Comparison of ENCODE assay signal across 8 mouse cellular contexts in the genomic region with DNA sequence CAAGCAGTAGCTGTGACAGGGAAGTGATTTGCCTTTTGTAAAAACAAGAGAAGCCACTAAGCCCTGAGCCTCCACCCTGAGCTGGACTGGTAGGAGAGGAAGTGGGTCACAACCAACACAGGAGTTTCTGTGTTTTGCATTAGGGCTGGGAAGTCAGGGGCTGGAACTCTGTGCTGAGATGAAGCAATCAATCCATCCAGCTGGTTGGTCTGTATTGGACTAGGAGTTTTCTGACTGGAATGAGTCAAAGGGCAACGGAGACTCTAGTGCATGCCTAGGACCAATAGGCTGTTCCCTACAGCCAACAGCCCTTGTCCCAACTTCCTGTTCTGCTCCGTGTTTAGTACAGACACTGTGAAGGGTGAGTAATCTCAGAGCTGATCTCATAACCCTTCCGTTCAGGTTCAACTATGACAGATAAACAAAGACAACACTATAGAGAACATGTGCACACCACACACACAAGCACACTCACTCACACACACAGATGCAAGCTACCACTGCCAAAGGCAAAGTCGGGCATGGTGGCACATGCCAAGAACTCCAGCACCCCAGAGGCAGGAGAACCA. TPM values are rescaled to one million over a fixed set of nuclear protein-coding genes. Genes with fewer than 3 reads are reported as not detected.
DNase-seq lines count a peak whose midpoint lies in the region; ATAC-seq and TF ChIP-seq lines count a peak whose summit lies in the region.

No protein-coding gene starts in this region.

- H3K9me3 ChIP-seq in embryonic facial prominence, embryonic 10.5 days: no peaks in the 10 kb centered on the region

- H3K36me3 ChIP-seq in heart, adult 2 months (ENCODE audit: control insufficient read depth, insufficient read depth, low read length): no peaks in the 10 kb centered on the region
- no peaks in the 10 kb centered on the region for H3K36me3 ChIP-seq in embryonic facial prominence, embryonic 10.5 days (replicated peaks)

- intact Hi-C loops in heart, adult 2 months (cut with DNase I): no loop called here

- TF ChIP-seq EP300 in heart, adult 2 months (IDR thresholded peaks at IDR 0.05; ENCODE audit: insufficient read depth, low read depth, low read length): peak; percentile 73; the same call in 1 of the 2 replicates

- H3K27me3 ChIP-seq in heart, adult 2 months (ENCODE audit: control insufficient read depth, insufficient read depth, low read length): no peaks in the 10 kb centered on the region
- H3K27me3 ChIP-seq in embryonic facial prominence, embryonic 10.5 days (replicated peaks; ENCODE audit: low read depth, poor library complexity, severe bottlenecking): peaks cover 11% of the 10 kb centered on the region; the same call in 1 of the 2 replicates

- peak overlapping the region; percentile 98 for H3K27ac ChIP-seq in heart, adult 2 months
- H3K27ac ChIP-seq in embryonic facial prominence, embryonic 10.5 days (replicated peaks): peak overlapping the region; percentile 94

- H3K9ac ChIP-seq in heart, adult 2 months (ENCODE audit: low read depth, low read length): no peak overlapping the region

- no peak overlapping the region for H3K4me3 ChIP-seq in heart, adult 2 months
- no peak overlapping the region for H3K4me3 ChIP-seq in embryonic facial prominence, embryonic 10.5 days

- peaks cover 32% of the 10 kb centered on the region for H3K4me1 ChIP-seq in heart, adult 2 months (ENCODE audit: control insufficient read depth, insufficient read depth, low read length)
- H3K4me1 ChIP-seq in embryonic facial prominence, embryonic 10.5 days: peaks cover 88% of the 10 kb centered on the region

- ATAC-seq in megakaryocyte progenitor cell, adult 5-6 weeks (replicated peaks; ENCODE audit: poor library complexity): peak; percentile 43

- WGBS in heart, adult 2 months: 39% methylated on average over 4 of the region's 4 CpGs
- 62% methylated on average over 4 of the region's 4 CpGs for WGBS in embryonic facial prominence, embryonic 10.5 days

- DNase-seq in heart, adult 2 months: peak; percentile 65 to 80
- no peak for DNase-seq in heart, postnatal 4 days
- no peak for DNase-seq in embryonic facial prominence, embryonic 10.5 days (ENCODE audit: low spot score)
- peak; percentile 84 for DNase-seq in induced T-regulatory cell, adult 2 months (ENCODE audit: low read depth)
- DNase-seq in thymus, postnatal 25 days: peak; percentile 72
- no peak for DNase-seq in urinary bladder, postnatal 10 days (ENCODE audit: low spot score)
- no peak for DNase-seq in frontal cortex, postnatal 25 days (ENCODE audit: low spot score in 2 of 2)

- TF ChIP-seq CTCF in heart, adult 2 months (IDR thresholded peaks at IDR 0.05): no peak

- no peaks in the 10 kb centered on the region for H3K79me2 ChIP-seq in heart, adult 2 months (replicated peaks; ENCODE audit: control insufficient read depth, insufficient read depth, low read length)

- peak; percentile 46; the same call in 1 of the 2 replicates for TF ChIP-seq POLR2A in heart, adult 2 months (IDR thresholded peaks at IDR 0.05; ENCODE audit: insufficient read depth, low read depth, low read length)

RNA-seq across cellular contexts. Expression of a gene that starts 13.6 kb away (rescaled TPM):
- total RNA-seq in heart, adult 2 months (2021): 10 to 100 TPM; 29.9 to 31.0 TPM
- polyA plus RNA-seq in heart, adult 2 months (2012; rRNA removed): 33.5 and 35.9 TPM in 2 replicates
- total RNA-seq in heart, postnatal 4 days (2021): 10 to 100 TPM; 27.5 to 36.2 TPM
- 32.5 and 40.4 TPM in 2 replicates for polyA plus RNA-seq in embryonic facial prominence, embryonic 10.5 days (2016; fragmentation: Nextera tagmentation; extraction: Ambion mirVana)
- total RNA-seq in megakaryocyte progenitor cell, adult 5-6 weeks (2015): 14.2 and 22.2 TPM in 2 replicates
- total RNA-seq in megakaryocyte progenitor cell, adult 5-6 weeks (2017): 38.7 and 47.8 TPM in 2 replicates

RNA-seq across cellular contexts. Expression of a gene that starts 28.3 kb away (rescaled TPM):
- 1 to 10 TPM; 9.3 to 9.4 TPM for total RNA-seq in heart, adult 2 months (2021)
- polyA plus RNA-seq in heart, adult 2 months (2012; rRNA removed): 14.5 and 17.0 TPM in 2 replicates
- 10 to 100 TPM; 18.7 to 21.9 TPM for total RNA-seq in heart, postnatal 4 days (2021)
- polyA plus RNA-seq in embryonic facial prominence, embryonic 10.5 days (2016; fragmentation: Nextera tagmentation; extraction: Ambion mirVana): 2.0 and 2.2 TPM in 2 replicates
- not detected in 2 replicates for total RNA-seq in megakaryocyte progenitor cell, adult 5-6 weeks (2015)
- total RNA-seq in megakaryocyte progenitor cell, adult 5-6 weeks (2017): not detected in 2 replicates

RNA-seq across cellular contexts. Expression of a gene that starts 45.7 kb away (rescaled TPM):
- not detected for total RNA-seq in heart, adult 2 months (2021)
- 0.16 TPM in 1 of 2 replicates, not detected in the other for polyA plus RNA-seq in heart, adult 2 months (2012; rRNA removed)
- not detected for total RNA-seq in heart, postnatal 4 days (2021)
- 0.09 TPM in 1 of 2 replicates, not detected in the other for polyA plus RNA-seq in embryonic facial prominence, embryonic 10.5 days (2016; fragmentation: Nextera tagmentation; extraction: Ambion mirVana)
- total RNA-seq in megakaryocyte progenitor cell, adult 5-6 weeks (2015): 1.3 and 2.3 TPM in 2 replicates
- 0.74 and 1.8 TPM in 2 replicates for total RNA-seq in megakaryocyte progenitor cell, adult 5-6 weeks (2017)

Comparison
In these comparisons a context has a peak if more than half of its experiments do, and no peak if none do; other contexts are left out.
1. DNase-seq: peak in heart, adult 2 months (2 of 2), induced T-regulatory cell, adult 2 months (single experiment) and thymus, postnatal 25 days (single experiment); none in heart, postnatal 4 days (single experiment), embryonic facial prominence, embryonic 10.5 days (single experiment), urinary bladder, postnatal 10 days (single experiment) and frontal cortex, postnatal 25 days (0 of 2).
2. RNA of a gene that starts 28.3 kb away (total RNA-seq): 18.7 to 21.9 TPM in heart, postnatal 4 days and 9.3 to 9.4 TPM in heart, adult 2 months; not detected in megakaryocyte progenitor cell, adult 5-6 weeks; every median in the first group is over 10 times any median in the second.